Mouse (Mus musculus) lung, embryonic 14.5 days (tissue): ENCODE data around the gene Ifit2. TPM values are rescaled to one million over a fixed set of nuclear protein-coding genes. Genes with fewer than 3 reads are reported as not detected.
A peak's percentile ranks its signal among the peaks of the same experiment; 100 is the strongest.

Source experiments
- ATAC-seq: fragments of 200-750 bp; cut with Nextera tagmentation; 2 replicates; pipeline ENCODE4 v1.8.0; 2017; ENCODE audit warnings: mild to moderate bottlenecking, moderate TSS enrichment, moderate library complexity; ENCODE audit not compliant: insufficient read depth
- DNase-seq: peaks from one replicate; pipeline ENCODE4 v3.0.0-alpha.2; 2015
- H3K27ac ChIP-seq: fragments of 300-500 bp; sonication (generic); 2 replicates; pipeline ENCODE4 v1.5.1; 2014; ENCODE audit warnings: low read depth, mild to moderate bottlenecking, moderate library complexity
- H3K27me3 ChIP-seq: fragments of 300-500 bp; sonication (generic); 2 replicates; pipeline ENCODE4 v1.6.1; 2014; ENCODE audit warnings: low read length, control low read depth; ENCODE audit not compliant: insufficient read depth
- H3K36me3 ChIP-seq: fragments of 300-500 bp; sonication (generic); 2 replicates; pipeline ENCODE4 v1.6.1; 2014; ENCODE audit warnings: control low read depth; ENCODE audit not compliant: insufficient read depth
- H3K4me1 ChIP-seq: fragments of 300-500 bp; sonication (generic); 2 replicates; pipeline ENCODE4 v1.6.1; 2014; ENCODE audit warnings: antibody characterized with exemption, control low read depth; ENCODE audit not compliant: insufficient read depth
- H3K4me2 ChIP-seq: fragments of 300-500 bp; sonication (generic); 2 replicates; pipeline ENCODE4 v1.6.1; 2014; ENCODE audit warnings: mild to moderate bottlenecking
- H3K4me3 ChIP-seq: fragments of 300-500 bp; sonication (generic); 2 replicates; pipeline ENCODE4 v1.5.1; 2014; ENCODE audit warnings: low read depth, low read length
- H3K9ac ChIP-seq: fragments of 300-500 bp; sonication (generic); 2 replicates; pipeline ENCODE4 v1.6.1; 2014
- H3K9me3 ChIP-seq: fragments of 300-500 bp; sonication (generic); 2 replicates; pipeline ENCODE4 v1.6.1; 2016; ENCODE audit warnings: low read depth, low read length, control low read depth
- CTCF ChIP-seq: IDR thresholded peaks from 2 replicates; pipeline ENCODE4 v1.5.1; 2016; ENCODE audit warnings: antibody characterized with exemption, low read depth
- WGBS: fragments of 180-500 bp; shearing (Covaris S2); extraction: QIAGEN DNeasy Blood & Tissue Kit; methylation state at CpG from one replicate; pipeline ENCODE4 v1.1.7; 2014; 5-methylcytosine and 5-hydroxymethylcytosine counted together
- polyA plus RNA-seq: library from polyadenylated mRNA; unstranded; fragments of >200 nt; fragmentation: Nextera tagmentation; extraction: Ambion mirVana; gene quantifications from 2 replicates; pipeline ENCODE4 v1.2.1, GENCODE M21; 2014

Ifit2 gene
- polyA plus RNA-seq, 1 experiment from 2014 or later = 15.5 TPM

GRCm38 (mm10) chr19:34546211-34546610 is 4.3 kb upstream of the Ifit2 start:
- no peak for ATAC-seq
- TF ChIP-seq CTCF = no peak
- Histone ChIP-seq H3K27me3 (no peaks in the 10 kb centered on the region), H3K36me3 (no peaks in the 10 kb centered on the region), H3K4me2 (no peak overlapping the region), H3K27ac (no peak overlapping the region), H3K4me3 (no peak overlapping the region), H3K4me1 (no peaks in the 10 kb centered on the region), H3K9ac (no peak overlapping the region), H3K9me3 (no peaks in the 10 kb centered on the region)
- DNase-seq = no peak
- WGBS = 85% methylated on average over 4 of the region's 4 CpGs

GRCm38 (mm10) chr19:34547976-34548375 is 2.5 kb upstream of the Ifit2 start:
- no peaks in the 10 kb centered on the region for H3K36me3 ChIP-seq
- ATAC-seq = no peak
- 32% methylated on average over 7 of the region's 7 CpGs for WGBS
- H3K27ac ChIP-seq = no peak overlapping the region
- peaks cover 3% of the 10 kb centered on the region; the same call in 1 of the 2 replicates for H3K4me1 ChIP-seq
- peak; percentile 72 for TF ChIP-seq CTCF
- H3K4me3 ChIP-seq = no peak overlapping the region
- H3K9ac ChIP-seq = no peak overlapping the region
- no peaks in the 10 kb centered on the region for H3K27me3 ChIP-seq
- peak; percentile 88 for DNase-seq
- no peaks in the 10 kb centered on the region for H3K9me3 ChIP-seq
- no peak overlapping the region for H3K4me2 ChIP-seq

DNA sequence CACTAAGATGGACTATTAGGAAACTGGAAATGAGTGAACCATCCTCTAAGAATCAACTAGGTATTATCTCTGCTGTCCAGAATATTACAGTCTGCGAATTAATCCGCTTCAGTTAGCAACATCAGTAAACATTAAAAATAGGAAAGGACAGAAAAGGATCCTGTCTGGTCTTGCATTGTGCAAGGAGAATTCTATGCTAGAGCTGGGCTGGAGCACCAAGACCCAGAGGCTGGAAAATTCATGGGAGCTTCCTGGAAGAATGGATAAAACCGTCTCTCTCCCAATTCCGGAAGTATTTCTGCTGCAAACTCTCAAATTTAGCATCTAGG is 325 bp upstream of the Ifit2 start:
- Histone ChIP-seq H3K4me2 (peak overlapping the region; percentile 66), H3K36me3 (no peaks in the 10 kb centered on the region), H3K27ac (peak overlapping the region; percentile 82), H3K4me3 (peak overlapping the region; percentile 45), H3K27me3 (no peaks in the 10 kb centered on the region), H3K9ac (no peak overlapping the region), H3K4me1 (peaks cover 10% of the 10 kb centered on the region; the same call in 1 of the 2 replicates), H3K9me3 (no peaks in the 10 kb centered on the region)
- 32% methylated on average over 4 of the region's 4 CpGs for WGBS
- ATAC-seq (no peak), DNase-seq (no peak)
- no peak for TF ChIP-seq CTCF

GRCm38 (mm10) chr19:34551981-34552380 is 1.5 kb downstream of the Ifit2 start:
- TF ChIP-seq CTCF = no peak
- H3K27ac ChIP-seq = peak overlapping the region; percentile 39
- 38% methylated on average over 5 of the region's 5 CpGs for WGBS
- no peaks in the 10 kb centered on the region for H3K9me3 ChIP-seq
- H3K36me3 ChIP-seq = no peaks in the 10 kb centered on the region
- no peak for ATAC-seq
- peak; percentile 67 for DNase-seq
- H3K4me1 ChIP-seq = peaks cover 10% of the 10 kb centered on the region; the same call in 1 of the 2 replicates
- H3K4me3 ChIP-seq = peak overlapping the region; percentile 3; the same call in 1 of the 2 replicates
- 0 out of 2 replicates have a peak overlapping the region, but pooled peaks have one; percentile 17 for H3K9ac ChIP-seq
- H3K27me3 ChIP-seq = no peaks in the 10 kb centered on the region
- H3K4me2 ChIP-seq = peak overlapping the region; percentile 49

GRCm38 (mm10) chr19:34553021-34553420 is 2.5 kb downstream of the Ifit2 start:
- TF ChIP-seq CTCF = no peak
- Histone ChIP-seq H3K36me3 (no peaks in the 10 kb centered on the region), H3K4me1 (peaks cover 10% of the 10 kb centered on the region; the same call in 1 of the 2 replicates), H3K9me3 (no peaks in the 10 kb centered on the region), H3K27ac (peak overlapping the region; percentile 37; the same call in 1 of the 2 replicates), H3K4me3 (no peak overlapping the region), H3K9ac (no peak overlapping the region), H3K4me2 (peak overlapping the region; percentile 49; the same call in 1 of the 2 replicates), H3K27me3 (no peaks in the 10 kb centered on the region)
- WGBS = 48% methylated on average over 6 of the region's 6 CpGs
- DNase-seq (peak; percentile 37), ATAC-seq (no peak)

DNA sequence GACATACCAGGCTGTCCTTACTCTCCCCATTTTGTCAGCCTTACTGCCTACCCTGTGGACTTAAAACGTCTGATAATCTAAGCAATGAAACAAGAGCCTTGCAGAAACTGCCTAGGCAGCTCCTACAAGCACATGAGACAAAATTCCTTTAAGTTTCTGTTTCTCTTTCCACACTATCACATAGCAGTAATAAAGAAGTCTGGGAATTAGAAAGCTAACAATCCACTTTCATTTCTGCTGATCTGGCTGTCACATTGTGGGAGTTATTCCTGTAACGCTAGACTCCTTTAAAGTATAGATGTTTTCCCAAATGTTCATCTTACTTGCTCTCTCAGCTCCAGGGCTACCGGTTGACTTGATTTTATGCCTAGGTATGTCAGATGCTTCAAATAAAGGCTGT is 3.0 kb downstream of the Ifit2 start:
- Histone ChIP-seq H3K27ac (peak overlapping the region; percentile 37; the same call in 1 of the 2 replicates), H3K4me2 (peak overlapping the region; percentile 27; the same call in 1 of the 2 replicates), H3K4me3 (no peak overlapping the region), H3K36me3 (no peaks in the 10 kb centered on the region), H3K9me3 (no peaks in the 10 kb centered on the region), H3K9ac (no peak overlapping the region), H3K4me1 (peaks cover 10% of the 10 kb centered on the region; the same call in 1 of the 2 replicates), H3K27me3 (no peaks in the 10 kb centered on the region)
- no peak for ATAC-seq
- WGBS = 53% methylated on average over 3 of the region's 3 CpGs
- DNase-seq = peak; percentile 4
- TF ChIP-seq CTCF = no peak

DNA sequence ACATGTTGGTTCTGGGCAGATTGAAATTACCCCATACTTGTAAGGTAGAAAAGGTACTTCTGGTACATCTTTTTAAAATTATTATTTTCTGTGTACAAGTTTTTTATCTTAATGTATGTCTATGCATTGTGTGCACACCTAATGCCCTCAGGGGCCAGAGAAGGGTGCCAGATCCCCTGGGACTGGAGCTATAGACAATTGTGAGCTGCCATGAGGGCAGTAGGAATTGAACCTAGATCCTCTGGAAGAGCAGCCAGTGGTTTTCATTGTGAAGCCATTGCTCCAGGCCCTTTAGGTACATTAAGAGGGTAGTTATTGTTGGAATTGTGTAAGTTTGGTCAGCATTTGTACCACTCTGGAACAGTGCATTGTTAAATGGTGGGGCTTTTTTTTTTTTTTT is 3.6 kb downstream of the Ifit2 start:
- no peak for ATAC-seq
- Histone ChIP-seq H3K9me3 (no peaks in the 10 kb centered on the region), H3K27me3 (no peaks in the 10 kb centered on the region), H3K4me3 (no peak overlapping the region), H3K27ac (no peak overlapping the region), H3K36me3 (no peaks in the 10 kb centered on the region), H3K4me1 (peaks cover 10% of the 10 kb centered on the region; the same call in 1 of the 2 replicates), H3K4me2 (no peak overlapping the region), H3K9ac (no peak overlapping the region)
- TF ChIP-seq CTCF = no peak
- DNase-seq = no peak
